Mouse (Mus musculus) CD8-positive naive resting alpha-beta T cell, adult 2 months (primary cell): ENCODE results near the gene Gm20773.
"Not testable (repeated sequence)": the region's sequence is repeated elsewhere in the genome, so short reads cannot be mapped to it uniquely, and the experiment has no call there.

ENCODE experiments used
- DNase-seq, 2 experiments: peaks; one replicate each; pipeline ENCODE4 v3.0.0; 2022; ENCODE audit warnings: low read depth in 2 of 2, low spot score in 2 of 2

Gm20773 gene

GRCm38 (mm10) chrY:13493726-13494125 is at the start of gene Gm20773:
TSS of gene Gm20773 (plus strand) at chrY:13494026.
- DNase-seq = not testable (repeated sequence)

DNA sequence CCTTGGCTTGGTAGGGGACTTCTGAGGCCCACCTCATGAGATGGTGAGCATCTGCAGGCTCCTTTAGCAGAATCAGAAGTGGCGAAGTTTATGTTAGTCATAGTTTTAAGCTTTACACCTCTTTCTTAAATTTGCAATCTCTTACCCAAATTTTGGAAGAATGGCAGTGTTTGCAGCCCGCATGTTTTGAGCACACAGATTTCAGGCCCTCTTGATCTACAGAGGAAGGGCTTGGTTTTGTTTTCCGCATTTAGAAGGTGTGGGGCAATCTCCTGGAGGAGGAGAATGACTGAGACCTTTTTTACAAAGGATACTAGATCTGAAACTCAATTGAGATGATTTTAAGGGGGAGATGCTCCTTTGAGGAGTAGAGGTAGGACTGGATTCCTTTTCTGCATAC is 28.3 kb upstream of the Gm20773 start, which contains the start of gene Gm21866:
Gene Gm21866, minus strand, starts transcription at position 101 of the 400 bp plus-strand sequence.
- DNase-seq = not testable (repeated sequence)
